Mouse (Mus musculus) retina, embryonic 14.5 days (tissue): ENCODE measurements around the gene Serpinb3a.
"Not testable (repeated sequence)": the region's sequence is repeated elsewhere in the genome, so short reads cannot be mapped to it uniquely, and the experiment has no call there.

Experiments
- DNase-seq: peaks from one replicate; pipeline ENCODE4 v3.0.0-alpha.2; 2015; ENCODE audit warnings: low spot score

Gene Serpinb3a

GRCm38 (mm10) chr1:107052203-107052602 lies at the start of gene Serpinb3a:
Serpinb3a (minus strand) TSS chr1:107052303.
- DNase-seq = no peak

DNA sequence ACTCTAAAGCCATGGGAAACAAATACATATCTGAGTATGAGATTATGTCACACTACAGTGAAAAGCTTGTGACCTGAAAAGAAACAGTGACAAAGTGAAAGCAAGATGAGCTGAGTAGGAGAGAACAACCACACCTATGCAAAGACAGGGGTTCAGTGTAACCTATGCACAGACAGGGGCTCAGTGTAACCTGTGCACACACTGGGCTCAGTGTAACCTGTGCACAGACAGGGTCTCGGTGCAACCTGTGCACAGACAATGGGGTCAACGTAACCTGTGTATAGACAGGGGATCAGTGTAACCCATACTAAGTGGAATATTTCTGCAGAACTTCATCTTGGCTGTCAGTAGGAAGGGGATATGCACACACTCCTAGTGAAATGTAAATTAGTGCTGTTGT lies 46.3 kb upstream of the Serpinb3a start:
- no peak for DNase-seq

DNA sequence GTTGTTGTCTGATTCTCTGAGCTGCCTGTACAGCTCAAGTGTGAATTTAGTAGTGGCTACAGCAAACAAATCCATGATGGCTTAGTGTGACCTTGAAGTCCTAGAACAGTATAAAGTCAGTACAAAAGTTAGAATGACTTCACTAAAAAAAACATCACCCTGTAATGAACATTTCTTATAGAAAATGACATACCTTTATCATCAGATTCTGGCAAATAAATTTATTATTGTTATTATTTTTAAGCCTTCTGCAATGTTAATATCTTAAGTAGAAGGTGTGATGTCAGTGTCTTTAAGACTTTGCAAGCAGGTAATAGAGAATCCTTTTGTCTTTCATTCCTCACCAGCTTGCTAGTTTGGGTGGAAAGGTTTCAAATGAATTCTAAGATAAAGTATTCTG lies 31.3 kb upstream of the Serpinb3a start, which contains the start of gene Serpinb3d:
TSS of gene Serpinb3d (minus strand) at position 101 of the 400 bp plus-strand sequence.
- DNase-seq = no peak

DNA sequence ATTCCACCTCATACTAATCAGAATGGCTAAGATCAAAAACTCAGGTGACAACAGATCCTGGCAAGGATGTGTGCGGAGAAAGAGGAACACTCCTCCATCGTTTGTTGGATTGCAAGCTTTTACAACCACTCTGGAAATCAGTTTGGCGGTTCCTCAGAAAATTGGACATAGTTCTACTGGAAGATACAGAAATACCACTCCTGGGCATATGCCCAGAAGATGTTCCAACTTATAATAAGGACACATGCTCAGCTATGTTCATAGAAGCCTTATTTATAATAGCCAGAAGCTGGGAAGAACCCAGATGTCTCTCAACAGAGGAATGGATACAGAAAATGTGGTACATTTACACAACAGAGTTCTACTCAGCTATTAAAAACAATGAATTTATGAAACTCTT lies 17.9 kb downstream of the Serpinb3a start:
- DNase-seq = not testable (repeated sequence)

DNA sequence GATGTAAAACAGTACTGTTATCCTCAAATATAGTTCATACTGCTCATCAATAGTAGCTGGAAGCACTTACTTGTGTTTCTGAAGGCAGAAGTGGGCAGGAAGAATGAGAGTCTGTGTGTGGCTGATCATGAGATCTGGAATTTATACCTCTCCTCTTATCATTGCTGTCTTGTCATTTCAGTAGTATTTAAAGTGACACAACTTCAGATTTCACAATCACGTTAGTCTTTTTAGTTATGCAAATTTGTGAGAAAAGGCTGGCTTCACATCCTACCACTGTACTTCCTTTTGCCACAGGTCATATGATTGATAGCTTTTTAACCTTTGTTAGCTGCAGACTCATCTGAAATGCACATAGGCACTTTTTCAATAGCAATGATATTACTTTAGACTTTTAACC lies 26.2 kb downstream of the Serpinb3a start:
- DNase-seq = no peak

DNA sequence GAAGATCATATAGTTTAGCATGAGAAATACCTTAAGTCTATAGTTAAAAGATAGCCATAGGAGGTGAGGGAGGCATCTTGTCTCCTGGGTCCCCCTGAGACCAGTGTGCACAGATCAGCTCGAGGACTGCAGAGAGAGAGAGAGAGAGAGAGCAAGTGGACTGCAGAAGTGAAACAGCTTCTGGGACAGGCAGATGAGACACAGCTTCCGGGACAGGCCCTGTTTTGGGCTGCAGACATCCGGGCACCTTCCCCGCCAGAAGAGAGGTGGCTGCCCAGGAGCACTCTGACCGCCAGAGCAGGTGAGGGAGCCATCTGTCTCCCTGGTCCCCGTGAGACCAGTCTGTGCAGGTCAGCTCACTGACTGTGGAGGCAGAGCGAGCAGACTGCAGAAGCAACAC lies 36.9 kb downstream of the Serpinb3a start:
- DNase-seq = no peak

GRCm38 (mm10) chr1:107014530-107014929 lies 37.6 kb downstream of the Serpinb3a start:
- peak; percentile 51 for DNase-seq

DNA sequence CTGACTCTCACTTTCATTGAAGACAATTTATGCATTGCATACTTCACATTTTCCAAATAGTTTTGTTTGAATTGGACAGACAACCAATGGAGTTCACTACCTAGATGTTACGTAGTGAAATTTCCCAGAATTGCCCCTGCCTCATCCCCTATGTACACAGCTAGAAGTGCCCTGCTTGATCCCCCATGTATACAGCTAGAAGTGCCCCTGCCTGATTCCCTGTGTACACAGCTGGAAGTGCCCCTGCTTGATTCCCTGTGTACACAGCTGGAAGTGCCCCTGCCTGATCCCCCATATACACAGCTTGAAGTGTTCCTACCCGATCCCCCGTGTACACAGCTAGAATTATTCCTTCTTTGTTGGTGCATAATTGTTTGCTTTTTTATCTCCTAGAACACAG lies 45.8 kb downstream of the Serpinb3a start:
- no peak for DNase-seq

DNA sequence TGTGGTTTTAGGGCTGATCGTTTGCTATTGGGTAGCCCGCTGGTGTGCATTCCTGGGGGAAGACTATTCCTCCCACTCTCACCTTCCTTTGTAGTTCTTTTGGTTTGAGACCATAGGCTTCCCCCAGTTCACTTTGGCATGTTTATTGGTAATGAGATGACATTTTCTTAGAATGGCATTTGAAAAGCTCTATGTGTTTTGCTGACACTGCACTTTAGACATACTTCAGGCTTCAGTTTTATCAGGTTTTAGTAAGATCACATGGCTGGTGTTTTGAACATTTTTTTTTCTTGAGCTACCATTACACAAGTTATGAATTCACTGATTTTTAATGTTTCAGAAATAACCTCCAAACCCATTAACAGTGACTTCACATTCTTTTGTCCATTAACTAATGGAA lies 50.3 kb downstream of the Serpinb3a start:
- no peak for DNase-seq

DNA sequence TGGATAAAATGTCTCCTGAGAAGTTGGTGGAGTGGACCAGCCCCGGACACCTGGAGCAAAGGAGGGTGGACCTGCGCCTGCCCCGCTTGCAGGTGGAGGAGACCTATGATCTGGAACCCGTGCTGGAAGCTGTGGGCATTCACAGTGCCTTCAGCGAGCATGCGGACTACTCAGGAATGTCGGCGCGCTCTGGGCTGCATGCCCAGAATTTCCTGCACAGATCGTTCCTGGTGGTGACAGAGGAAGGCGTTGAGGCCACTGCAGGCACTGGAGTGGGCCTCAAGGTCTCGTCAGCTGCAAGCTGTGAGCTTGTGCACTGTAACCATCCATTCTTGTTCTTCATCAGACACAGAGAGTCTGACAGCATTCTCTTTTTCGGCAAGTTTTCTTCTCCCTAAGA lies 51.7 kb downstream of the Serpinb3a start:
- DNase-seq = no peak
